Mouse (Mus musculus): ENCODE data around the gene Pih1d3. TPM values are rescaled to one million over a fixed set of nuclear protein-coding genes. Genes with fewer than 3 reads are reported as not detected.

The Pih1d3 gene
- polyA plus RNA-seq, 1 experiment from 2014 or later: not detected

GRCm38 (mm10) chr1:31205770-31206169 is 16.9 kb upstream of the Pih1d3 start:
- Histone ChIP-seq H3K4me3 (ENCODE audit: low read depth, low read length) (no peak overlapping the region), H3K4me2 (no peak overlapping the region), H3K4me1 (ENCODE audit: control insufficient read depth, insufficient read depth, low read length) (no peaks in the 10 kb centered on the region), H3K36me3 (ENCODE audit: control insufficient read depth, insufficient read depth, low read length) (no peaks in the 10 kb centered on the region), H3K27ac (ENCODE audit: low read depth, low read length) (no peak overlapping the region), H3K27me3 (ENCODE audit: control insufficient read depth, insufficient read depth, low read length) (no peaks in the 10 kb centered on the region), H3K9ac (ENCODE audit: low read depth, low read length) (no peak overlapping the region), H3K9me3 (replicated peaks; ENCODE audit: control insufficient read depth, low read length) (no peaks in the 10 kb centered on the region)
- no peak for ATAC-seq (replicated peaks; ENCODE audit: insufficient number of reproducible peaks, low FRiP score, low TSS enrichment)
- WGBS (ENCODE audit: insufficient replicate concordance): 67% methylated on average over 3 of the region's 3 CpGs

GRCm38 (mm10) chr1:31210144-31210543 is 12.5 kb upstream of the Pih1d3 start:
- H3K4me1 ChIP-seq (ENCODE audit: control insufficient read depth, insufficient read depth, low read length): no peaks in the 10 kb centered on the region
- H3K4me3 ChIP-seq (ENCODE audit: low read depth, low read length): no peak overlapping the region
- H3K9ac ChIP-seq (ENCODE audit: low read depth, low read length): no peak overlapping the region
- 2% methylated on average over 5 of the region's 5 CpGs for WGBS (ENCODE audit: insufficient replicate concordance)
- H3K4me2 ChIP-seq: no peak overlapping the region
- H3K9me3 ChIP-seq (replicated peaks; ENCODE audit: control insufficient read depth, low read length): no peaks in the 10 kb centered on the region
- no peaks in the 10 kb centered on the region for H3K36me3 ChIP-seq (ENCODE audit: control insufficient read depth, insufficient read depth, low read length)
- H3K27ac ChIP-seq (ENCODE audit: low read depth, low read length): no peak overlapping the region
- H3K27me3 ChIP-seq (ENCODE audit: control insufficient read depth, insufficient read depth, low read length): no peaks in the 10 kb centered on the region
- ATAC-seq (replicated peaks; ENCODE audit: insufficient number of reproducible peaks, low FRiP score, low TSS enrichment): no peak

- no peak overlapping the region for H3K9ac ChIP-seq (ENCODE audit: low read depth, low read length)
- H3K36me3 ChIP-seq (ENCODE audit: control insufficient read depth, insufficient read depth, low read length): no peaks in the 10 kb centered on the region
- no peak for ATAC-seq (replicated peaks; ENCODE audit: insufficient number of reproducible peaks, low FRiP score, low TSS enrichment)
- H3K9me3 ChIP-seq (replicated peaks; ENCODE audit: control insufficient read depth, low read length): no peaks in the 10 kb centered on the region
- H3K27me3 ChIP-seq (ENCODE audit: control insufficient read depth, insufficient read depth, low read length): no peaks in the 10 kb centered on the region
- no peak overlapping the region for H3K27ac ChIP-seq (ENCODE audit: low read depth, low read length)
- WGBS (ENCODE audit: insufficient replicate concordance): 61% methylated on average over 1 of the region's 1 CpGs
- no peaks in the 10 kb centered on the region for H3K4me1 ChIP-seq (ENCODE audit: control insufficient read depth, insufficient read depth, low read length)
- no peak overlapping the region for H3K4me2 ChIP-seq
- no peak overlapping the region for H3K4me3 ChIP-seq (ENCODE audit: low read depth, low read length)
Measured at GRCm38 (mm10) chr1:31214831-31215230, 7.8 kb upstream of the Pih1d3 start.

- WGBS (ENCODE audit: insufficient replicate concordance): 85% methylated on average over 4 of the region's 4 CpGs
Measured at GRCm38 (mm10) chr1:31220599-31221250, 1.9 kb upstream of the Pih1d3 start.

GRCm38 (mm10) chr1:31233319-31234036 is 10.8 kb downstream of the Pih1d3 start:
- no peaks in the 10 kb centered on the region for H3K4me1 ChIP-seq (ENCODE audit: control insufficient read depth, insufficient read depth, low read length)
- no peak overlapping the region for H3K9ac ChIP-seq (ENCODE audit: low read depth, low read length)
- no peak overlapping the region for H3K4me2 ChIP-seq
- no peak for ATAC-seq (replicated peaks; ENCODE audit: insufficient number of reproducible peaks, low FRiP score, low TSS enrichment)
- H3K27me3 ChIP-seq (ENCODE audit: control insufficient read depth, insufficient read depth, low read length): no peaks in the 10 kb centered on the region
- no peak overlapping the region for H3K27ac ChIP-seq (ENCODE audit: low read depth, low read length)
- no peaks in the 10 kb centered on the region for H3K36me3 ChIP-seq (ENCODE audit: control insufficient read depth, insufficient read depth, low read length)
- no peaks in the 10 kb centered on the region for H3K9me3 ChIP-seq (replicated peaks; ENCODE audit: control insufficient read depth, low read length)
- no peak overlapping the region for H3K4me3 ChIP-seq (ENCODE audit: low read depth, low read length)

More at GRCm38 (mm10) chr1:31220599-31221250, 1.9 kb upstream of the Pih1d3 start:
- Histone ChIP-seq H3K4me1 (ENCODE audit: control insufficient read depth, insufficient read depth, low read length) (no peaks in the 10 kb centered on the region), H3K9me3 (replicated peaks; ENCODE audit: control insufficient read depth, low read length) (no peaks in the 10 kb centered on the region), H3K9ac (ENCODE audit: low read depth, low read length) (no peak overlapping the region), H3K27ac (ENCODE audit: low read depth, low read length) (no peak overlapping the region), H3K4me2 (no peak overlapping the region), H3K4me3 (ENCODE audit: low read depth, low read length) (no peak overlapping the region), H3K36me3 (ENCODE audit: control insufficient read depth, insufficient read depth, low read length) (no peaks in the 10 kb centered on the region), H3K27me3 (ENCODE audit: control insufficient read depth, insufficient read depth, low read length) (no peaks in the 10 kb centered on the region)
- no peak for ATAC-seq (replicated peaks; ENCODE audit: insufficient number of reproducible peaks, low FRiP score, low TSS enrichment)

GRCm38 (mm10) chr1:31260218-31260923 is 37.7 kb downstream of the Pih1d3 start:
- WGBS (ENCODE audit: insufficient replicate concordance): 56% methylated on average over 10 of the region's 10 CpGs
- Histone ChIP-seq H3K4me3 (ENCODE audit: low read depth, low read length) (no peak overlapping the region), H3K36me3 (ENCODE audit: control insufficient read depth, insufficient read depth, low read length) (no peaks in the 10 kb centered on the region), H3K9ac (ENCODE audit: low read depth, low read length) (no peak overlapping the region), H3K4me2 (no peak overlapping the region), H3K27ac (ENCODE audit: low read depth, low read length) (no peak overlapping the region), H3K27me3 (ENCODE audit: control insufficient read depth, insufficient read depth, low read length) (no peaks in the 10 kb centered on the region), H3K9me3 (replicated peaks; ENCODE audit: control insufficient read depth, low read length) (0 out of 2 replicates have a peak, but pooled peaks cover 2% of the 10 kb centered on the region), H3K4me1 (ENCODE audit: control insufficient read depth, insufficient read depth, low read length) (no peaks in the 10 kb centered on the region)
- no peak for ATAC-seq (replicated peaks; ENCODE audit: insufficient number of reproducible peaks, low FRiP score, low TSS enrichment)

Other genes with a start within 250 kb of the Pih1d3 start
- gene AC153137.1, start 244.9 kb upstream of the Pih1d3 start, polyA plus RNA-seq (2014; fragmentation: Nextera tagmentation; extraction: Ambion mirVana): not detected in 2 replicates
- gene Lgsn, start 46.4 kb upstream of the Pih1d3 start, polyA plus RNA-seq (2014; fragmentation: Nextera tagmentation; extraction: Ambion mirVana): not detected in 2 replicates
- not detected in 2 replicates for gene 4931428L18Rik, start 154 bp upstream of the Pih1d3 start, polyA plus RNA-seq (2014; fragmentation: Nextera tagmentation; extraction: Ambion mirVana)

Measured in heart, embryonic 11.5 days (tissue).